Mouse (Mus musculus) bone marrow macrophage, adult 2 months (primary cell): ENCODE measurements around the gene Psmd13. TPM values are rescaled to one million over a fixed set of nuclear protein-coding genes. Genes with fewer than 3 reads are reported as not detected.

Experiments used
- H3K27ac ChIP-seq: 2 replicates; pipeline ENCODE4 v1.5.1; 2012; ENCODE audit warnings: low read depth, low read length; ENCODE audit not compliant: insufficient read depth
- H3K4me1 ChIP-seq: 2 replicates; pipeline ENCODE4 v1.6.1; 2012; ENCODE audit warnings: low read length; ENCODE audit not compliant: control insufficient read depth, insufficient read depth
- H3K4me3 ChIP-seq: 2 replicates; pipeline ENCODE4 v1.5.1; 2012; ENCODE audit warnings: mild to moderate bottlenecking, low read length, moderate library complexity; ENCODE audit not compliant: insufficient read depth
- CTCF ChIP-seq: IDR thresholded peaks from 2 replicates; pipeline ENCODE4 v1.5.1; 2012; ENCODE audit warnings: low read depth, mild to moderate bottlenecking, low read length, moderate library complexity
- POLR2A ChIP-seq: IDR thresholded peaks from 2 replicates; pipeline ENCODE4 v1.6.1; 2012; ENCODE audit warnings: mild to moderate bottlenecking, low read depth, low read length, borderline replicate concordance
- polyA plus RNA-seq: library from polyadenylated mRNA; stranded (reverse); fragments of >200 nt; gene quantifications from 2 replicates; pipeline ENCODE4 v1.2.4, GENCODE M21; 2012; ENCODE audit not compliant: missing spikeins, insufficient read depth, insufficient read length

Psmd13 gene
- polyA plus RNA-seq, 1 experiment = 120 TPM

DNA sequence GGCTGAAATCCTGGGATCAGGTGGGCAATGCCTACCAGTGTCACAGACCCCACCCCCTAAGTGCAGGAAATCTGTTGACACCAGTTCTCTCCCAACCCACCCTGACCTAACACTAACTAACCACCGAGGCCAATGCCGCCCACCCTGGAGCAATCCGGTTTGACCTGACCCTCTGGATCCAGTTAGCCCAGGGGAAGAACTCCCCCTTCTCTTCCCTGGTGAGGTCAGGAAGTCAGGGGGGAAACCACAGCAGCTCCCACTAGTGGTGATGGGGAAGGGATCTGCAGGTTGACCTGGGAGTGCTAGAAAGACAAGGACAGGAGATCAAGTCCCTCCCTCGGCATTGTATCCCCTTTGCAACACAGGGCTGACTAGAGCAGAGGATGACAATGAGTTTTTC is 36.1 kb upstream of the Psmd13 start:
- Histone ChIP-seq H3K27ac (no peak overlapping the region), H3K4me1 (no peaks in the 10 kb centered on the region), H3K4me3 (no peak overlapping the region)
- no peak for TF ChIP-seq CTCF
- no peak for TF ChIP-seq POLR2A

GRCm38 (mm10) chr7:140846676-140847075 is 35.1 kb upstream of the Psmd13 start:
- H3K4me3 ChIP-seq = no peak overlapping the region
- H3K27ac ChIP-seq = no peak overlapping the region
- TF ChIP-seq POLR2A (no peak), CTCF (no peak)
- H3K4me1 ChIP-seq = no peaks in the 10 kb centered on the region

DNA sequence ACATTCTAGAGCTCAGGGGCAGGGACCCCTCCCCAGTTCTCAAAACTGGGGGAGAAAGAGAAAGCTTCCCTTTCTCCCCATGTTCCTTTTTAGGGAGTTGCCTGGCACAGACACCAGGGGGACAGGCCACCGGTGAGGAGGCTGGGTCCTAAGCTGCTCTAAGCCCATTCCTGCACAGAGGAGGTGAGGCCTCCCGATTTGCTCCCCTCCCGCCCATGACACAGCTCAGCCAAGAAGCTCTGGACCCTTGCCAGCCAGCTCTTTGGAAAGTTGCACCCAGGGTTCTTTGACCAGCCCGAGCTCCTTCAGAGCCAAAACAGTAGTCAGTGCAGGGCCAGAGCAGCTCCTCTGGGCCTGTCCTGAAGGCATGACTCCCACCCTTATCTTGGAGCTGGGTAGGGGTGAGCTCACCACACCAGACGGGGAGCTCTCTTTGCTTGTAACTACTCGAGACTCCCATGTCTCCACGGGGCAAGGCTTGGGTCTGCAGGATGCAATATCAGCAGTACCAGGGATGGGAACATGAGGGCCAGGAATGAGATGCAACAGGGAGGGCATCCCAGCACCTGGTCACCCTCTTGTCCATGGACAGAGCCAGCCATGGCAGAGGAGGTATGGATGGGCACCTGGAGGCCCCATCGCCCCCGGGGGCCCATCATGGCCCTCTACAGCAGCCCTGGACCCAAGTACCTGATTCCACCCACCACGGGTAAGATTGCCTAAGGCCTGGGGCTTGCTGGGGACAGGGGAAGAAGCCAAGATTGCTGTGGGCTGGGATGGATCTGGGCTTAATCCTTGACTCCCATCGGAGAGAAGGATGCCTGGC is 33.8 kb upstream of the Psmd13 start, which contains the start of gene Odf3:
Gene Odf3 (plus strand): TSS at position 51 of the 826 bp plus-strand sequence.
- Histone ChIP-seq H3K27ac (no peak within 1 kb of the TSS), H3K4me3 (no peak within 1 kb of the TSS), H3K4me1 (no peaks in the 10 kb centered on the region)
- TF ChIP-seq CTCF (no peak), POLR2A (no peak)

GRCm38 (mm10) chr7:140848591-140848990 is 33.2 kb upstream of the Psmd13 start:
- Histone ChIP-seq H3K4me3 (no peak overlapping the region), H3K27ac (no peak overlapping the region), H3K4me1 (no peaks in the 10 kb centered on the region)
- TF ChIP-seq CTCF (no peak), POLR2A (no peak)

DNA sequence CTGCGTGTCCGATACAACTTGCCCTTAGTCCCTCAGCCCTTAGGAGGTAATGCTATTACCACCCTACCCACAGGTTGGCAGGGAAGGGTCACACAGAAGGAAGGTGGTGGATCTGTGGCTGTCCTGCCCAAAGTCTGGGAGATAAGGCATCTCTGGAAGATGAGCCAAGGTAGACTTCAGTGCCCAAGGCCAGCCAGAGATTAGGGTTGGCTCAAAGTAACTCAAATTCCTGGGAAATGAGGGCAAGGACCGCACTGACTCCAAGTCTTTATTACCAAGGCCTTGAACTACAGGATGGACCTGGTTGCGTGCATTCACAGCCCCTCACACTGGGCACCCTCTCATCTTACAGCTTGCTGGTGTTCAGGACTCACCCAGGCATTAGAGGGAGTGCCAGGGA is 29.9 kb upstream of the Psmd13 start:
- no peak overlapping the region for H3K4me3 ChIP-seq
- TF ChIP-seq POLR2A (no peak), CTCF (no peak)
- no peak overlapping the region for H3K27ac ChIP-seq
- H3K4me1 ChIP-seq = peaks cover 5% of the 10 kb centered on the region; the same call in 1 of the 2 replicates

DNA sequence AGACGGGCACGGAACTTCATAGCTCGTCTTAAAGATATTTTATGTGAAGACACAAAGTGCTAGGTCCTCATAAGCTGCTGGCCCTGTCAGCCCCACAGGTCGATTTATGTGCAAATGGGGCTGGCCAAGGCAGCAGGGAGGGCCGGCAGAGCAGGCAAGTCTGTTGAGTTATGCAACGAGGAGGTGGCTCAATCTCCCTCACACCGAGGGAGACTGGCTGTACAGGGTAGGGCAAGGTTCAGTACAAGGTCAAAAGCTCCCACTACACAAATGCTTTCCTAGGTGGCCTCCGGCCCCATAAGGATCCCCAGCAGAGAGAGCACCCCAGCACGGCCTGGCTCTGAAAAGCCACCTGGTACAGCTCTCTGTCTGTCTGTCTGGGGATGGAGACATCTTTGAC is 28.4 kb upstream of the Psmd13 start:
- TF ChIP-seq CTCF (no peak), POLR2A (no peak)
- no peak overlapping the region for H3K27ac ChIP-seq
- peaks cover 6% of the 10 kb centered on the region; the same call in 1 of the 2 replicates for H3K4me1 ChIP-seq
- no peak overlapping the region for H3K4me3 ChIP-seq

GRCm38 (mm10) chr7:140854483-140854882 is 27.3 kb upstream of the Psmd13 start:
- H3K27ac ChIP-seq = no peak overlapping the region
- H3K4me3 ChIP-seq = no peak overlapping the region
- peaks cover 12% of the 10 kb centered on the region; the same call in 1 of the 2 replicates for H3K4me1 ChIP-seq
- TF ChIP-seq POLR2A = no peak
- no peak for TF ChIP-seq CTCF

DNA sequence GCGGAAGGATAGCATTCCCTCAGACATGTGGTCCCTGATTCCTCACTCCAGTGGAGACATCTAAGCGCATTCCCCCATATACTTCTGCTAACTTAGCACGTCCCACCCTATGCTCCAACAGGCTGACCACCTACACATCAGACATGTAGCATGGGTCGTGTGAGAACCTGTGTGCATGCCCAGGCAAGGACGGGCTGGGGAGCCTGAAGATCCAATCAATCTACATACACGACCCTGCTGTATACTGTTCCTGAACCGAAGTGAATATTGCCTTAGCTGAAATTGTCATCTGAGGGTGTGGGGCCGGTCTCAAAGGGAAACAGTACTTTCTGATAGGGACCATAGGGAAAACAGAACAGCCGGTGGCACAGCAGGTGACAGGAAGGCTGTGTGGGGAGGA is 26.6 kb upstream of the Psmd13 start:
- Histone ChIP-seq H3K4me3 (peak overlapping the region; percentile 86), H3K4me1 (peaks cover 12% of the 10 kb centered on the region; the same call in 1 of the 2 replicates), H3K27ac (no peak overlapping the region)
- TF ChIP-seq POLR2A (no peak), CTCF (no peak)

DNA sequence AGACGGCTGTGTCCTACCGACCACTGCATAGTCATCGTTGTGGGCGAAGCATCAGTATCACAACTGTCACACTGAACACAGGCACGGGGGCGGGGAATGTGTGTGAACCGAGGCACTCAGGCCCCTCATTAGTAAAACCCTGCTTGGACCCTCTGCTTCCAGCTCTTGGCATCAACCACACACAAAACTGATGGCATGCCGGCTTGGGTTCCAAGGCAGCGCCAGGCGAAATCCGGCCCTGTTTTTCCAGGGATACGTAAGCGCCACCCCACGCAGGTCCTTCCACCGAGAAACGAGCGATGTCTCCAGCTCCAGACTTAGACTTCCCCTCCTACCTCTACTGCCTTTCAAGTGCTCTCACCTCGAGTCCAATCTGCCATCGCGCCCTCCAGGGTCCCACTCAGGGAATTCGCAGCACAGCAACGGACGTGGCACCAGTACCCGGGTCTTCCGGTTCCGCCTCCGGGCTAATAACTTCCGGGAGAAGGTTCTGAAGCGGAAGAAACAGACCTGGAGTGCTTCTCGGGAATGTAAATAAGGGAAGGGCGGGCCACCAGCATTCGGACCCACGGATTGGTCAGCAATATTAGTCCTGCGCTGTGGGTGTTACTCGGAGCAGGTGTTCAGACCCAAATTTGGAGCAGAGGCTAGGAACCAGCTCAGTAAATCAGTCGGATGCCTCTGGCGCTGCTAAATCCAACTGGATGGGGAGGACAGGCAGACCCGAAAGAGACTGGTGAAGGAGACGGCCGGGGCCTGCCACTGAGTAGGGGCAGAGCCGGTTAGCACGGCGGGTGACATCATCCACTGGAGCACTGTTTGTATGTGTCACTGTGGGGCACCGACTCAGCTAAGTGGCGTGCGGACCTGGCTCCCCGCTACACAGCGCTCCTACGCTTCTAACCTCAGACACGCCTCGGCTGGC is 25.6 kb upstream of the Psmd13 start, which contains the start of gene Gm45785:
Gene Gm45785 (minus strand): TSS at position 472 of the 925 bp plus-strand sequence.
- peaks cover 12% of the 10 kb centered on the region; the same call in 1 of the 2 replicates for H3K4me1 ChIP-seq
- H3K27ac ChIP-seq = peak within 1 kb of the TSS; percentile 83
- TF ChIP-seq CTCF = no peak
- TF ChIP-seq POLR2A = 0 out of 2 replicates have a peak, but pooled peaks have one; percentile 61
- H3K4me3 ChIP-seq = peak within 1 kb of the TSS; percentile 86
